Mouse (Mus musculus): Measurements from ENCODE around the gene Fam227b. TPM values are rescaled to one million over a fixed set of nuclear protein-coding genes. Genes with fewer than 3 reads are reported as not detected.

Fam227b gene
- not detected in 2 replicates for polyA plus RNA-seq (2016; fragmentation: Nextera tagmentation; extraction: Ambion mirVana)

DNA sequence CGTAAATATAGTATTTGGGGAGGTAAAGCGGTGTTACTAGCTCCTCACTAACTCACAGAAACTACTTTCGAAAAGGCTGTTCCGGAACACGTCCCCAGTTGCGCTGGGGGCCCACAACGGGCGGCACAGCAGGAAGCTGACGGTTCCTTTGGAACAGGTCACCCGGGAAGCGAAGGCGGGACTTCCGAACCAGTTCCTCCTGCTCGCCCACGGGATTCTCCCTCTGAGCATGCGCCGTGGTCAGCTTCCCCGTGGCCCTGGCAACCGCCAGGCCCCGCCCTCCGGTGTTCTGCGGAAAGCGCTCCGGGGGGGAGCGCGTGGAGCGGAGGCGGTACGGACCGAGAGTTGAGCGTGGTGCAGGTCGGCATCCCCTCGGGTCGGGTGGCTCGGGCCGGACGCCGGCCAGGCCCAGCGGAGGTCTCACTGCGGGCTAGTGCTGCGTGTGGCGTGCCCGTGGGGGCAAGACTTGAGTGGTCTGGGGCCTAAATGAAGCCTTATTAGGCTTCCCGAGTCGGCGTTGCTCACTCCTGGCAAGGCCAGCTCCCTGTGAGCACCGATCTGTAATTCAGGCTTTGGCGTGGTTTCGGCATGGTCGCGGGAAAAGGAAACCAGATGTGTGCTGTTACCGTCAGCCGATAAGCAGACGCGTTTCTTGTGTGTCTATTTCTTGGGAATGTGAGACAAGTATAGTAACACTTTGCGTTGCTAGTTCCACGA is at the start of gene Fam227b, which contains the start of gene Dtwd1:
Fam227b (minus strand) TSS at position 150 of the 717 bp plus-strand sequence.
Dtwd1 (plus strand) TSS at position 287 of the 717 bp plus-strand sequence.
- Histone ChIP-seq H3K27me3 (ENCODE audit: low read depth, poor library complexity, severe bottlenecking) (no peaks in the 10 kb centered on the region), H3K9me3 (replicated peaks) (no peaks in the 10 kb centered on the region), H3K4me1 (peaks cover 16% of the 10 kb centered on the region), H3K4me3 (peak within 1 kb of the TSS; percentile 86), H3K36me3 (peaks cover 22% of the 10 kb centered on the region), H3K27ac (replicated peaks) (peak within 1 kb of the TSS; percentile 96)
- WGBS = under 1% methylated on average over 57 of the region's 57 CpGs
- peak; percentile 96 for DNase-seq (ENCODE audit: low spot score)

DNA sequence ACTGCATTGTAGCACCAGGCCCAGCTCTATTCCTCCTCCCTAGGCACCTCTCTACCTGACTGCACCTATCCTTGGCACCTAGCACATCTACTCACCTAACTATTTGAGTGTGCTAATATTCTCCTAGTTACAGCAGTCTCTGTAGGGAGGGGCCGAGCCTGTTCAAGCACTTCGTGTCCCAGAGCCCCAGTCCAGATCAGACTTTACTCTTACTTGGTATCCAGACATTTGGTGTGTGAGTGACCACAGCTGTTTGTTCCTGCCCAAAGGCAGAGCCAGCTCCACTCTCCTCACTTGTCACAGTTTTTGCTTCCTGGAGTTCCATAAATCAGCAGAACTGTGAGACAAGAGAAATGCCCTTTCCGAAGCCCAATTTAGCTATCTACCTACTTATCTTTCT is 47.2 kb upstream of the Fam227b start:
- H3K4me3 ChIP-seq = no peak overlapping the region
- no peak overlapping the region for H3K27ac ChIP-seq (replicated peaks)
- H3K36me3 ChIP-seq = no peaks in the 10 kb centered on the region
- H3K9me3 ChIP-seq (replicated peaks) = no peaks in the 10 kb centered on the region
- 90% methylated on average over 3 of the region's 3 CpGs for WGBS
- H3K27me3 ChIP-seq (ENCODE audit: low read depth, poor library complexity, severe bottlenecking) = no peaks in the 10 kb centered on the region
- DNase-seq (ENCODE audit: low spot score) = no peak
- H3K4me1 ChIP-seq = no peaks in the 10 kb centered on the region

DNA sequence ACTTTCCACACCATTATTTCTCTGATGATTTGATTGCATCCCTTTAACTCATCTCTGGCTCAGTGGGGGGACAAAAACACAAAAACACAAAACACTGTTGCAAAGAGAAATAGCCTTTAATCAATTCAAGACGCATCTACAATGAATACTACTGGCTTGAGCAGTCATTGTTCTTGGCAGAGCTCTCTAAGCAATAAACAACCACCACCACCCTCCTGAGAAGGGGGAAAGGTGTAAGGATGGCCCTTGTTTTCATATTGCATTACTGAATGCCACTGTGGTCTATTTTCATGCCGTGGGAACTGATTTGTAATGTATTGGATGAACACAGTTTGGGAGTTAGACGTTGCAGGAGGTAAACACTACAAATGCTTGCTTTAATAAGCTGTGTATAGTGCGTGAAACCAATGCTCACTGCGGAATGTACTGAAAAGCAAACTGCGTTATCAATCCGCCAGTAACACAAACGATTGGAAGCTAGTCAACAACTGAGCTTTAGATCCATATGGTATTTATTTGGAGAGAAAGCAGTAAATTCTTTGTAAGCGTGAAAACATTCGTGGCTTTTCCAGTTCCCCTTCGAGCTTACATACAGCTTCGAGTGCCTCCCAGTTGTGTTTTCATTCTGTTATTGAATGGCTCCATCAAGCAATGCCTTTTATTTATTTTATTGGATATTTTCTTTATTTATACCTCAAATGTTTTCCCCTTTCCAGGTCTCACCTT is 44.0 kb upstream of the Fam227b start:
- Histone ChIP-seq H3K27ac (replicated peaks) (no peak overlapping the region), H3K27me3 (ENCODE audit: low read depth, poor library complexity, severe bottlenecking) (no peaks in the 10 kb centered on the region), H3K36me3 (no peaks in the 10 kb centered on the region), H3K4me3 (no peak overlapping the region), H3K9me3 (replicated peaks) (no peaks in the 10 kb centered on the region), H3K4me1 (no peaks in the 10 kb centered on the region)
- DNase-seq (ENCODE audit: low spot score) = no peak
- WGBS = 82% methylated on average over 12 of the region's 12 CpGs

DNA sequence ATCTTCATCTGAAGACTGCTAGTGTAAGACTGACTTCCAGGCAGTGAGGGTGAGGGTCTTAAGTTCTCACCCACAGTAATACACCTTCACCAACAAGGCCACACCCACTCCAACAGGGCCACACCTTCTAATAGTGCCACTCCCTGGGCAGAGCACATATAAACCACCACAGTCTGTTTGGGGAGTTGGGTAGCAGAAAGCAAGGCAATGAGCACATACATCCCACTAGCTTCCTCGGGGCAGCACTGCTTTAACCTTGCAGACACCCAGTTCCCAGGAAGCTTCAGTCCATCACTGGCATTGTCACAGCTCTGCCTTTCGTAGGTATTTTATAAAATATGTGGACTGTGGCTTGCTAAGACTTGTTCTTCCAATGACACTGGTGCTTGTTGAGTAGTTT is 40.3 kb upstream of the Fam227b start:
- no peaks in the 10 kb centered on the region for H3K36me3 ChIP-seq
- H3K27me3 ChIP-seq (ENCODE audit: low read depth, poor library complexity, severe bottlenecking) = no peaks in the 10 kb centered on the region
- DNase-seq (ENCODE audit: low spot score) = no peak
- no peak overlapping the region for H3K27ac ChIP-seq (replicated peaks)
- 80% methylated on average over 2 of the region's 2 CpGs for WGBS
- H3K4me3 ChIP-seq = no peak overlapping the region
- H3K9me3 ChIP-seq (replicated peaks) = no peaks in the 10 kb centered on the region
- H3K4me1 ChIP-seq = no peaks in the 10 kb centered on the region

DNA sequence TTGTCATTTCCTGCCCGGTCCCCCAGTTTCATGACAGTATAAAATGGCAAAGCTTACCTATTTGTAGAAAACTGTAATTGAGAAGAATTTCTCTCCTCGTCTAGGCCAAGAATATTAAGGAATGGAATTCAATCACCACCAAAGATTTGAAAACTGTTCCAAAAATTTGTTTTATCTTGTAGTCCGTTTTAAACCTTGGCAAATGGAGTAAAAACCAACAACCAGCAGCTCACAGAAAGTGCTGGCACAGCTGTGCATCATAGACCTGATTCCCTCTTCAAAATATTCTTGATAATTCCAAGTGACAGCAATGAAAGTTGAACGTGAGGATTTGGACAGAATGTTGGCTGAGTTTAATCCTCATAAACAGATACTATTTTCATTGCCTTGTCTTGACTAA is 39.5 kb upstream of the Fam227b start:
- no peak overlapping the region for H3K27ac ChIP-seq (replicated peaks)
- no peaks in the 10 kb centered on the region for H3K9me3 ChIP-seq (replicated peaks)
- H3K36me3 ChIP-seq = no peaks in the 10 kb centered on the region
- no peaks in the 10 kb centered on the region for H3K27me3 ChIP-seq (ENCODE audit: low read depth, poor library complexity, severe bottlenecking)
- no peaks in the 10 kb centered on the region for H3K4me1 ChIP-seq
- DNase-seq (ENCODE audit: low spot score) = no peak
- H3K4me3 ChIP-seq = no peak overlapping the region
- 87% methylated on average over 4 of the region's 4 CpGs for WGBS

DNA sequence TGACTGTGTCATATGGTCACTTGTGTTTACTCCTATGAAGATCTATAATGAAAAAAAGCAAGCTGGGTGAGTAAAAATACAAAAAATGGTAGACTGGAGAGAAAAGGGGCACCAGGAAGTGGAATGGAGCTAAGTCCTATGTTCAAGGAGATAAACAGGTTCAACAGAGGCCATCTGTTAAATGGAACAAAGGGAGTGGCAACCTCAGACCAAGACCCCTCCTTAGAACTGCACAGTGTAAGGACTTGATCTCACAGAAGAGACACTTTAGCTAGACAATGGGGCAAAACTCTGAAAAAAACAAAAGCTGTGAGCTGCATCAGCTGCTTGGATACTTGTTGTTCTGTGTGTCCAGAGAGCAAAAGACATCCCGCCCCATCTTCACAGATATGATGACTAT is 19.6 kb upstream of the Fam227b start:
- 94% methylated on average over 1 of the region's 1 CpGs for WGBS
- DNase-seq (ENCODE audit: low spot score) = no peak
- H3K4me3 ChIP-seq = no peak overlapping the region
- no peaks in the 10 kb centered on the region for H3K9me3 ChIP-seq (replicated peaks)
- H3K27ac ChIP-seq (replicated peaks) = no peak overlapping the region
- H3K27me3 ChIP-seq (ENCODE audit: low read depth, poor library complexity, severe bottlenecking) = no peaks in the 10 kb centered on the region
- H3K36me3 ChIP-seq = no peaks in the 10 kb centered on the region
- H3K4me1 ChIP-seq = no peaks in the 10 kb centered on the region

DNA sequence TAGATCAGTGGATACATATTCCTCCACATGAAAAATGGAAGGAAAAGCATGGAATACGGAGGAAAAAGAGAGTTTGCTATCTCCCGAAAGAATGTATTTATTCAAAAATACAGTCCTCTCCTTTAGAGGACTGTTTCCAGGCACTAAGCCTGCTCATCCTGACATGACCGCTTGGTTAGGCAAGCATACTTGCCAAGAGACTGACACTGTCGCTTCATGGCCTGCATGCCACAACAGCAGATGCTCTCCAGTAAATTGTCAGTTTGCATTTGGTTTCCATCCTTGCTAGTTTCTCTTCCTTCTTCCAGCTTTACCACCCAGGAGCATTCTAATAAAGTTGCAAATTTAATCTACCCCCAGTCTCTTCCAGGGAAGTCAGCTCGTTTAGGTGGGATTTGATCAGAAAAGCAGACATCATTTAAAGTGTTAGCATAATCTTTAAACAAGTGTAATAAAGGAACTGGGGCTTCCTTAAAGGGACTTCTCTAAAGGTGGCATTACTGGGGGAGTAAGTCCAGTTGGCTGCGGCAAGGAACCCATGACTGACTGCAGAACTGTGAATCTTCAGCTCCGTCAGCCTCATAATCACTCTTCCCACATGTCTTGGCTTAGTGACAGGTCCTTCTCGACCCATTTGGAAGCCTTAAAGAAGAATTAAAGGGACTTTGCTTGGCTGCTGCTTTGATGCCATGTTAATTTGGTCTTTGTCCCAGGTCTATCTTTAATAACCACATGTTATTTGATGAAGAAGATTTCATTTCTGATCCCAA is 15.2 kb upstream of the Fam227b start:
- 85% methylated on average over 8 of the region's 8 CpGs for WGBS
- no peaks in the 10 kb centered on the region for H3K9me3 ChIP-seq (replicated peaks)
- H3K27ac ChIP-seq (replicated peaks) = no peak overlapping the region
- H3K36me3 ChIP-seq = peaks cover 35% of the 10 kb centered on the region
- no peaks in the 10 kb centered on the region for H3K27me3 ChIP-seq (ENCODE audit: low read depth, poor library complexity, severe bottlenecking)
- no peaks in the 10 kb centered on the region for H3K4me1 ChIP-seq
- H3K4me3 ChIP-seq = no peak overlapping the region
- no peak for DNase-seq (ENCODE audit: low spot score)

DNA sequence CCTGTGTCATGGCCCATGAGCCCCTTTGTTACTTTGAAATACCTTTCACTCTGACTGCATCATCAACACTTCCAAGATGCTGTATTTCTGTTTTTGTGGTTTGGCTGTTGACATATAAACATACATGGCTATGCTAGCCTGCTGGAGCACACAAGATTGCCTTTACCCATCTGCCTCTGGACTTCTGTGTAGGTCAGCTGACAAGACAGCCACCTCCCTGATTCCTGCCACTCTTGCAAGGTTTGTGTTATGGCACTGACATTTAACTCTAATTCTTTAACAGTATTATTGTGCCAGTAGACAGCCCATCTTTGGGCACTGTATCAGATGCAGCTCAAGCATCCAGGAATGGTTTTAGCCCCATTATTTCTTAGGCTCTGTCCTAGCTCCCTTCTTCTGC is 14.5 kb upstream of the Fam227b start:
- H3K27me3 ChIP-seq (ENCODE audit: low read depth, poor library complexity, severe bottlenecking) = no peaks in the 10 kb centered on the region
- H3K4me1 ChIP-seq = no peaks in the 10 kb centered on the region
- DNase-seq (ENCODE audit: low spot score) = no peak
- no peaks in the 10 kb centered on the region for H3K9me3 ChIP-seq (replicated peaks)
- H3K27ac ChIP-seq (replicated peaks) = no peak overlapping the region
- peaks cover 42% of the 10 kb centered on the region for H3K36me3 ChIP-seq
- no peak overlapping the region for H3K4me3 ChIP-seq

DNA sequence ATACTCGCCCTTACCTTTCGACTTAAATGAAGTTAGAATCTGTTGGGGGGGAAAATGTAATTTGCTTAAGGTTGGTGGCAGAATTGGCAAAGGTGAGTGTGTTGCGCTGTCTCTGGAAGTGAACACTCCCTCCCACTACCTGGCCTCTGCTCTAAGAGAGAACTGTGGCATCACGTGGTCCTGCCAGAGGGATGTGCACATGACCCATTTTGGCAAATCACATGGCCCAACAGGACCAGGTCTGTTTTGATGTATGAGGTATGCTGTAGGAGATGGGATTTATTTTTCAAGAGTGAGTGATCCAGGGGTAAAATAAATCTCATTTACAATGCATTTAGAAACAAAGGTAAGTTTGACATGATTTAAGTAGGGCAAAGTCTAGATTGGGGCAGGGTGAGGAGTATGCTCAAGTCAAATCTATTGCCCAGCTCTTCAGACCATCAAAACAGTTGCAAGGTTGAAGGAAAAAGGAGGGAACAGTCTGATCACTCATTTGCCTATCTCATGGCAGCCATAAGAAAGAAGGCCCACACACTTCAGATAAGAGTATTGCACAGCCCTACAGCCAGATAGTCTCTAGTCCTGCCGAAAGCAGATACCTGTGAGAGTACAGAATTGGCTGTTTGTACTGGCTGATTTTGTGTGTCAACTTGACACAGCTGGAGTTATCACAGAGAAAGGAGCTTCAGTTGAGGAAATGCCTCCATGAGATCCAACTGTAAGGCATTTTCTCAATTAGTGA is 13.6 kb upstream of the Fam227b start:
- Histone ChIP-seq H3K4me3 (no peak overlapping the region), H3K9me3 (replicated peaks) (no peaks in the 10 kb centered on the region), H3K27me3 (ENCODE audit: low read depth, poor library complexity, severe bottlenecking) (no peaks in the 10 kb centered on the region), H3K27ac (replicated peaks) (no peak overlapping the region), H3K36me3 (peaks cover 50% of the 10 kb centered on the region), H3K4me1 (no peaks in the 10 kb centered on the region)
- DNase-seq (ENCODE audit: low spot score) = no peak
- WGBS = 92% methylated on average over 5 of the region's 5 CpGs

DNA sequence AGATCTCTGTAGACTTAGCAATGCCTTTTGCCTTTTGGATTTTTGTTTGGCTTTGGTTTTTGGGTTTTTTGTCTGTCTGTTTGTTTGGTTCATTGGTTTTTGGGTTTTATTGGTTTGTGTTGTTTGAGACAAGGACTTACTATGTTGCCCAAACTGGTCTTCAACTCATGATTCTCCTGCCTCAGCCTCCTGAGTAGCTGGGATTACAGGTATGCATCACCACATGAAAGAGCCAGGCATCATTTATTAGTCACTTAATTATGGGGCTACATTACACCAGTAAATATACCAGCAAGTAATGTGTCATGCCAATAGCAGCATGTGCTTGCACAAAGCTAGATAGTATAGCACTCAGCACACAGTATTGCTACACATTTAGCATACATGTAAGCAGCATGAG is 4.1 kb downstream of the Fam227b start:
- no peak for DNase-seq (ENCODE audit: low spot score)
- Histone ChIP-seq H3K27me3 (ENCODE audit: low read depth, poor library complexity, severe bottlenecking) (no peaks in the 10 kb centered on the region), H3K4me3 (no peak overlapping the region), H3K27ac (replicated peaks) (no peak overlapping the region), H3K9me3 (replicated peaks) (no peaks in the 10 kb centered on the region), H3K4me1 (peaks cover 5% of the 10 kb centered on the region), H3K36me3 (no peaks in the 10 kb centered on the region)

DNA sequence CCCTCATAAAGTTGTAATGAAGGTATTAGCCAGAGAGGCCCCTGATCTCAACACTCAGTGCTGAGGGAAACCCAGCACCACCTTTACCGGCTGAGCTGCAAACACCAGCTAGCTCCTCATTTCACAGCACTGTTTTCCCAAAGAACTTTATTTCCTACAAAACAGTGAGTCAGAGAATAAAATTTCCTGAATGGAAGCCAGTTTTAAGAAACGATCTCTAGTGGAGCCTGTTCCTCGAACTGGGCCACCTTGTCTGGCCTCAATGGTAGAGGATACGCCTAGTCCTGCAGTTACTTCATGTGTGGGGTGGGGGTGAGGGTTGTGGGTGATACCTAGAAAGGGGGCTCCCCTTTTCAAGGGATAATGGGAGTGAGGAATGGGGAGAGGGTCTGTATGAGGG is 57.2 kb downstream of the Fam227b start:
- 87% methylated on average over 4 of the region's 4 CpGs for WGBS
- no peak for DNase-seq (ENCODE audit: low spot score)

DNA sequence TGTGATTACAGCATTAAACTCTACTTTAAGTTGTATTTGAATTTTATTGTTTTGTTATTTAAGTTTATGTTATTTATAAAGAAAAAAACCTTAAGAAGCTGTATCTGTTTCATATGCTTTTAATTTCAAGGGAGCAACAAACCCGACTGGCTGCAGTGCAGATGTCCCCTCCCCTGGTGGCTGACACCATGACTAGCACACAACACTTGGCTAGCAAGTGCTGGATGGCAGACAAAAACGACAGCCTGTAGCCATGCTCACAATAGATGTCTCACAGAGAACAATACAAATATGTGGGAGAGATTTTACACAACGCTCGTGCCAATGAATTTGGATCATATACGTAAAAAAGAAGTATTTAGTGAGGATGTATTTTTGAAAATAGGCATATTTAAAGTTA is 61.4 kb downstream of the Fam227b start:
- DNase-seq (ENCODE audit: low spot score) = no peak
- Histone ChIP-seq H3K36me3 (no peaks in the 10 kb centered on the region), H3K4me1 (no peaks in the 10 kb centered on the region), H3K27me3 (ENCODE audit: low read depth, poor library complexity, severe bottlenecking) (no peaks in the 10 kb centered on the region), H3K4me3 (no peak overlapping the region), H3K9me3 (replicated peaks) (no peaks in the 10 kb centered on the region), H3K27ac (replicated peaks) (no peak overlapping the region)
- WGBS = 74% methylated on average over 5 of the region's 5 CpGs

More for the DNA sequence above, 57.2 kb downstream of the Fam227b start:
- Histone ChIP-seq H3K36me3 (no peaks in the 10 kb centered on the region), H3K4me1 (no peaks in the 10 kb centered on the region), H3K9me3 (replicated peaks) (no peaks in the 10 kb centered on the region), H3K27ac (replicated peaks) (no peak overlapping the region), H3K4me3 (no peak overlapping the region), H3K27me3 (ENCODE audit: low read depth, poor library complexity, severe bottlenecking) (no peaks in the 10 kb centered on the region)

Data from midbrain, embryonic 10.5 days (tissue).